Mouse (Mus musculus): Measurements from ENCODE around the gene Igfbp7. TPM values are rescaled to one million over a fixed set of nuclear protein-coding genes. Genes with fewer than 3 reads are reported as not detected.
A peak's percentile ranks its signal among the peaks of the same experiment; 100 is the strongest.

Gene Igfbp7
- total and polyA plus RNA-seq, 3 experiments, result 0.17 to 0.70 (median 0.35) TPM

- no peak for TF ChIP-seq RAD21 (IDR thresholded peaks at IDR 0.05; ENCODE audit: low read depth, low read length)
- TF ChIP-seq JUN (IDR thresholded peaks at IDR 0.05; ENCODE audit: insufficient read depth, low read depth, low read length), result no peak
- TF ChIP-seq MAZ (IDR thresholded peaks at IDR 0.05; ENCODE audit: low read depth, low read length), result no peak
- TF ChIP-seq ELF1 (IDR thresholded peaks at IDR 0.05; ENCODE audit: low read depth, low read length), result peak; percentile 62; the same call in 1 of the 2 replicates
- peak; percentile 87 for TF ChIP-seq TBP (conservative IDR thresholded peaks at IDR 0.05; ENCODE audit: low read depth, low read length)
- TF ChIP-seq CHD2 (IDR thresholded peaks at IDR 0.05; ENCODE audit: low read length), result peak; percentile 99
- TF ChIP-seq CTCF (conservative IDR thresholded peaks at IDR 0.05 in 1 of 2, IDR thresholded peaks at IDR 0.05 in 1 of 2; ENCODE audit: low read depth in 2 of 2, low read length in 2 of 2), result no peak
- TF ChIP-seq TCF12 (IDR thresholded peaks at IDR 0.05; ENCODE audit: low read depth, low read length), result peak; percentile 53; the same call in 1 of the 2 replicates
- no peak for TF ChIP-seq PAX5 (IDR thresholded peaks at IDR 0.05; ENCODE audit: low read length)
- peak; percentile 79 for TF ChIP-seq NELFE (IDR thresholded peaks at IDR 0.05; ENCODE audit: low read depth, low read length)
- TF ChIP-seq UBTF (IDR thresholded peaks at IDR 0.05; ENCODE audit: low read depth, low read length), result 0 out of 2 replicates have a peak, but pooled peaks have one; percentile 34
- TF ChIP-seq POLR2AphosphoS2 (IDR thresholded peaks at IDR 0.05; ENCODE audit: low read depth, low read length), result no peak
- peak; percentile 98 for TF ChIP-seq MXI1 (IDR thresholded peaks at IDR 0.05; ENCODE audit: low read depth, low read length)
- TF ChIP-seq POLR2A (IDR thresholded peaks at IDR 0.05; ENCODE audit: low read depth, low read length), result peak; percentile 97
- TF ChIP-seq USF1 (IDR thresholded peaks at IDR 0.05; ENCODE audit: low read depth, low read length), result no peak; the same call in 1 of the 2 replicates
- peak; percentile 56; the same call in 1 of the 2 replicates for TF ChIP-seq MEF2A (IDR thresholded peaks at IDR 0.05; ENCODE audit: borderline replicate concordance, low read depth, low read length)
- peak; percentile 91; the same call in 1 of the 2 replicates for TF ChIP-seq SIN3A (IDR thresholded peaks at IDR 0.05; ENCODE audit: low read length)
- no peak for TF ChIP-seq ZNF384 (IDR thresholded peaks at IDR 0.05; ENCODE audit: low read depth, low read length)
- no peak for TF ChIP-seq RCOR1 (conservative IDR thresholded peaks at IDR 0.05; ENCODE audit: low read depth, low read length)
- peak; percentile 86 for TF ChIP-seq NRF1 (IDR thresholded peaks at IDR 0.05; ENCODE audit: low read depth, low read length)
Measured at GRCm38 (mm10) chr5:77309924-77310772, 97.7 kb downstream of the Igfbp7 start, which contains the start of the genes Noa1 and Polr2b (continued).

- H3K27me3 ChIP-seq (replicated peaks), result no peaks in the 10 kb centered on the region
- H3K79me2 ChIP-seq (replicated peaks; ENCODE audit: control insufficient read depth, extremely low read depth, insufficient read depth, poor library complexity, severe bottlenecking), result peaks cover 72% of the 10 kb centered on the region
- dilution Hi-C loops (cut with MboI; ENCODE audit: extremely low pct_ligation_motif_present, extremely low pct_unique_long_range_greater_than_20kb, low sequenced_read_pairs) (no loop called here), in situ Hi-C loops (cut with MboI; ENCODE audit: low pct_ligation_motif_present, low pct_unique_long_range_greater_than_20kb, low sequenced_read_pairs) (no loop called here)
- H3K4me1 ChIP-seq (ENCODE audit: control insufficient read depth in 1 of 2, insufficient read depth in 2 of 2), result peaks cover 7 to 44% of the 10 kb centered on the region in 2 experiments
- H3K9me3 ChIP-seq (replicated peaks; ENCODE audit: low read length), result no peaks in the 10 kb centered on the region
- peak overlapping the region; percentile 88 for H3K4me2 ChIP-seq (ENCODE audit: insufficient read depth, low read depth, poor library complexity, severe bottlenecking)
- peak overlapping the region; percentile 80 for H3K9ac ChIP-seq (ENCODE audit: insufficient read depth, low read depth)
- peak; percentile 38 for DNase-seq (ENCODE audit: extremely low read depth)
- H3K4me3 ChIP-seq (replicated peaks in 1 of 3; ENCODE audit: low read depth in 2 of 3, low read length in 2 of 3, poor library complexity in 1 of 3), result peak overlapping the region; percentile 93 to 96 (median 96)
- no peak overlapping the region for H3K27ac ChIP-seq (ENCODE audit: insufficient read depth, low read depth)
- peaks cover 27 to 50% of the 10 kb centered on the region in 2 experiments for H3K36me3 ChIP-seq (replicated peaks in 1 of 2; ENCODE audit: control insufficient read depth in 1 of 2, insufficient read depth in 1 of 2, low read length in 1 of 2)
- no peak for TF ChIP-seq USF1 (IDR thresholded peaks at IDR 0.05; ENCODE audit: low read depth, low read length)
- no peak for TF ChIP-seq POLR2AphosphoS2 (IDR thresholded peaks at IDR 0.05; ENCODE audit: low read depth, low read length)
- peak; percentile 92 for TF ChIP-seq UBTF (IDR thresholded peaks at IDR 0.05; ENCODE audit: low read depth, low read length)
- TF ChIP-seq IRF4 (IDR thresholded peaks at IDR 0.05; ENCODE audit: low read depth, low read length), result no peak
- no peak for TF ChIP-seq RCOR1 (conservative IDR thresholded peaks at IDR 0.05; ENCODE audit: low read depth, low read length)
- TF ChIP-seq ZMIZ1 (IDR thresholded peaks at IDR 0.05; ENCODE audit: low read depth, low read length), result 0 out of 2 replicates have a peak, but pooled peaks have one; percentile 4
- no peak for TF ChIP-seq MEF2A (IDR thresholded peaks at IDR 0.05; ENCODE audit: borderline replicate concordance, low read depth, low read length)
- TF ChIP-seq CHD2 (IDR thresholded peaks at IDR 0.05; ENCODE audit: low read length), result no peak
- no peak for TF ChIP-seq BHLHE40 (IDR thresholded peaks at IDR 0.05; ENCODE audit: low read depth, low read length)
Measured at GRCm38 (mm10) chr5:77309051-77309906, 98.6 kb downstream of the Igfbp7 start.

Data from CH12.LX (cell line).